Mouse (Mus musculus): ENCODE results near the gene Fam129b. TPM values are rescaled to one million over a fixed set of nuclear protein-coding genes. Genes with fewer than 3 reads are reported as not detected.

Fam129b gene
- total RNA-seq, 1 experiment from 2014 or later: 13.1 TPM

GRCm38 (mm10) chr2:32888029-32888428, 12.1 kb downstream of the Fam129b start:
- ATAC-seq (replicated peaks; ENCODE audit: low read depth, poor library complexity, severe bottlenecking): no peak

- ATAC-seq (replicated peaks; ENCODE audit: low read depth, poor library complexity, severe bottlenecking): no peak
These were observed 12.6 kb downstream of the Fam129b start for GRCm38 (mm10) chr2:32888551-32888950.

- peak; percentile 73 for ATAC-seq (replicated peaks; ENCODE audit: low read depth, poor library complexity, severe bottlenecking)
These were observed 14.4 kb downstream of the Fam129b start for GRCm38 (mm10) chr2:32890280-32890679.

- no peak for ATAC-seq (replicated peaks; ENCODE audit: low read depth, poor library complexity, severe bottlenecking)
These were observed 15.4 kb downstream of the Fam129b start for GRCm38 (mm10) chr2:32891278-32891677.

- no peak for ATAC-seq (replicated peaks; ENCODE audit: low read depth, poor library complexity, severe bottlenecking)
These were observed 16.6 kb downstream of the Fam129b start for GRCm38 (mm10) chr2:32892490-32892889.

GRCm38 (mm10) chr2:32894097-32894496, 18.2 kb downstream of the Fam129b start:
- peak; percentile 83 for ATAC-seq (replicated peaks; ENCODE audit: low read depth, poor library complexity, severe bottlenecking)

- ATAC-seq (replicated peaks; ENCODE audit: low read depth, poor library complexity, severe bottlenecking): no peak
These were observed 19.7 kb downstream of the Fam129b start for GRCm38 (mm10) chr2:32895606-32896106.

GRCm38 (mm10) chr2:32896507-32897147, 20.7 kb downstream of the Fam129b start:
- ATAC-seq (replicated peaks; ENCODE audit: low read depth, poor library complexity, severe bottlenecking): no peak

GRCm38 (mm10) chr2:32898983-32899382, 23.1 kb downstream of the Fam129b start:
- no peak for ATAC-seq (replicated peaks; ENCODE audit: low read depth, poor library complexity, severe bottlenecking)

GRCm38 (mm10) chr2:32902126-32902525, 26.2 kb downstream of the Fam129b start:
- ATAC-seq (replicated peaks; ENCODE audit: low read depth, poor library complexity, severe bottlenecking): no peak

GRCm38 (mm10) chr2:32903470-32903869, 27.6 kb downstream of the Fam129b start:
- ATAC-seq (replicated peaks; ENCODE audit: low read depth, poor library complexity, severe bottlenecking): peak; percentile 61

GRCm38 (mm10) chr2:32904637-32905036, 28.7 kb downstream of the Fam129b start:
- no peak for ATAC-seq (replicated peaks; ENCODE audit: low read depth, poor library complexity, severe bottlenecking)

GRCm38 (mm10) chr2:32905297-32905696, 29.4 kb downstream of the Fam129b start:
- ATAC-seq (replicated peaks; ENCODE audit: low read depth, poor library complexity, severe bottlenecking): no peak

- ATAC-seq (replicated peaks; ENCODE audit: low read depth, poor library complexity, severe bottlenecking): no peak
These were observed 31.5 kb downstream of the Fam129b start for GRCm38 (mm10) chr2:32907442-32907841.

GRCm38 (mm10) chr2:32908272-32908671, 32.4 kb downstream of the Fam129b start:
- no peak for ATAC-seq (replicated peaks; ENCODE audit: low read depth, poor library complexity, severe bottlenecking)

- no peak for ATAC-seq (replicated peaks; ENCODE audit: low read depth, poor library complexity, severe bottlenecking)
These were observed 32.9 kb downstream of the Fam129b start for GRCm38 (mm10) chr2:32908796-32909195.

- ATAC-seq (replicated peaks; ENCODE audit: low read depth, poor library complexity, severe bottlenecking): no peak
These were observed 35.8 kb downstream of the Fam129b start for GRCm38 (mm10) chr2:32911639-32912182.

- ATAC-seq (replicated peaks; ENCODE audit: low read depth, poor library complexity, severe bottlenecking): peak; percentile 87
These were observed 36.4 kb downstream of the Fam129b start for GRCm38 (mm10) chr2:32912210-32912804.

GRCm38 (mm10) chr2:32914362-32914761, 38.4 kb downstream of the Fam129b start:
- ATAC-seq (replicated peaks; ENCODE audit: low read depth, poor library complexity, severe bottlenecking): no peak

GRCm38 (mm10) chr2:32914896-32915295, 39.0 kb downstream of the Fam129b start:
- ATAC-seq (replicated peaks; ENCODE audit: low read depth, poor library complexity, severe bottlenecking): no peak

GRCm38 (mm10) chr2:32917526-32917925, 41.6 kb downstream of the Fam129b start:
- ATAC-seq (replicated peaks; ENCODE audit: low read depth, poor library complexity, severe bottlenecking): peak; percentile 97
